Mouse (Mus musculus) limb, embryonic 10.5 days (tissue): ENCODE measurements around the gene Xpnpep1. TPM values are rescaled to one million over a fixed set of nuclear protein-coding genes. Genes with fewer than 3 reads are reported as not detected.

Experiments used
- microRNA-seq: library from miRNA; unstranded; fragments of <30 nt; microRNA quantifications from one replicate; pipeline ENCODE4, GENCODE M21; 2017
- polyA plus RNA-seq: library from polyadenylated mRNA; unstranded; fragments of >200 nt; fragmentation: Nextera tagmentation; extraction: Ambion mirVana; gene quantifications from 2 replicates; pipeline ENCODE4 v1.2.1, GENCODE M21; 2016

Gene Xpnpep1
- polyA plus RNA-seq, 1 experiment from 2014 or later: 152 TPM

Small RNA genes lying within 50 kb of the gene (microRNA-seq; reads per million reads assigned to microRNA genes)
- gene Mir6407: not detected

Other genes with a start within 250 kb of the Xpnpep1 start
- 46.4 and 63.7 TPM in 2 replicates for gene Add3, start 100.2 kb upstream of the Xpnpep1 start, polyA plus RNA-seq